Mouse (Mus musculus): ENCODE data around the gene Rin2.

DNA sequence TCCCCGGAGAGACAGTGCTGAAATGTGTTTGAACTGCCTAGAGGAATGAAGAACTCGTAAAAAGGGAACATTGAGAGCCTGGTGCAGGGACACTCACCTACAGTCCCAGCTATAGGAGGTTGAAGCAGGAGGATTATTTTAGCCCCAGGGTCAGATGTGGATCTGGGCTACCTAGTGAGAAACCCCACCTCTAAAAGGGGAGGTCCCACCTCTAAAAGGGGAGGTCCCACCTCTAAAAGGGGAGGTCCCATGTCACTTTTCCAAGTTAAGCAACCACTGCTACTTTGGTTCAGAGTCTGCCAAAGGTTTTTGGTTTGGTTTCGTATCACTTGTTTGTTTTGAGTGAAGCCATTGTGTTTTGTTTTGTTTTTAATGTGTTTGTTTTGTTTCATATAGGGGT is 190.3 kb downstream of the Rin2 start:
- TF ChIP-seq USF1 (IDR thresholded peaks at IDR 0.05; ENCODE audit: low read depth, low read length) (no peak), ZNF384 (IDR thresholded peaks at IDR 0.05; ENCODE audit: low read depth, low read length) (no peak), CTCF (conservative IDR thresholded peaks at IDR 0.05 in 1 of 2, IDR thresholded peaks at IDR 0.05 in 1 of 2; ENCODE audit: low read depth in 2 of 2, low read length in 2 of 2) (no peak)
